Mouse (Mus musculus) hematopoietic multipotent progenitor cell, adult 10-12 weeks (in vitro differentiated cells): ENCODE measurements around the gene Tacstd2. TPM values are rescaled to one million over a fixed set of nuclear protein-coding genes. Genes with fewer than 3 reads are reported as not detected.

Experiments
- polyA plus RNA-seq: library from polyadenylated mRNA; stranded (reverse); fragments of >175 nt; gene quantifications from 2 replicates; pipeline ENCODE4 v1.2.3, GENCODE M21; 2012; ENCODE audit warnings: low replicate concordance

The Tacstd2 gene
- 3.7 and 8.5 TPM in 2 replicates for polyA plus RNA-seq

GRCm38 (mm10) chr6:67535777-67536054 is at the start of gene Tacstd2:
Gene Tacstd2 (minus strand): TSS chr6:67535796.

GRCm38 (mm10) chr6:67491755-67492154 is 43.8 kb downstream of the Tacstd2 start, which contains the start of gene Il23r:
Gene Il23r (minus strand): TSS chr6:67491855.

Other genes starting within 250 kb of the Tacstd2 start
- gene Il12rb2, start 159.6 kb downstream of the Tacstd2 start, polyA plus RNA-seq = 0.59 and 0.94 TPM in 2 replicates
- gene Il23r, start 43.9 kb downstream of the Tacstd2 start, polyA plus RNA-seq = not detected in 2 replicates